Mouse (Mus musculus) left cerebral cortex, adult 8-10 months (tissue): ENCODE measurements around the gene Thsd7a. TPM values are rescaled to one million over a fixed set of nuclear protein-coding genes. Genes with fewer than 3 reads are reported as not detected.

Experiments
- DNase-seq, 2 experiments: peaks; one replicate each; pipeline ENCODE4 v3.0.0; 2022; ENCODE audit warnings: low spot score in 2 of 2
- total RNA-seq, 4 experiments: library from RNA; stranded (reverse); gene quantifications; 2 replicates each; pipeline ENCODE4 v1.2.4; 2022

Thsd7a gene
- total RNA-seq, 4 experiments from 2014 or later = 35.9 to 41.1 (median 38.0) TPM

DNA sequence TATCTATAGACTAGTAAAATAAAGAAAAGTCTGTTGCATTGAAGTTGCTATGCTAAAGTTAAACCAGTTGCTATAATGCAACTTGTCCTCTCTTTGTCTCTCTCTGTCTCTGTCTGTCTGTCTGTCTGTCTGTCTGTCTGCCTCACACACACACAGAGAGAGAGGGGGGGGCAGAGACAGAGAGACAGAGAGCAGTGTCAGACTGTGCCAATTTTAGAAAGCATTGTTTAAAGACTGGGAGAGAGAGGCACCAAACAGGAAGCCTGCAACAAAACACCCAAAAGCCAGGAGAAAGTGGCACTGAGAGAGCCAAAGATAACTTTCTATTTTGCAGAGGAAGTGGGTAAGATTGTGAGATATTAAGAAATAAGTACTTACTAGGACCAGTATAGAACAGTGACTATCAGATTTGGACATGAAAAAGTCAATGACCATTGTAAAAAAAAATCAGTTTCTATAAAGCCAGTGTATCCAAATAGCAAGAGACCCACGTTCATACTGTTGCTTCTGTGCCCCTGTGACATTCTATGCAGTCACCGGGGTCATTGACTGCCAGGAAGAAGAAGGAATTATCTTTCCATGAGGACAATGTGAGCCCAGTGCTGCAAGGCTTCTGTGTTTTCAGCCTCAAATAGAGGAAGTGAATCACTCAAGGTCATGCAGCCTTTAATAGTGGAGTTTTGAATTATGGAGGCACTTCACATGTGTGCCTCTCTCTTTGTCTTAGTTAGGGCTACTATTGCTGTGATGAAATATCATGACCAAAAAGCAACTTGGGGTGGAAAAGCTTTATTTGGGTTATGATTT lies 355.4 kb downstream of the Thsd7a start:
- no peak for DNase-seq

DNA sequence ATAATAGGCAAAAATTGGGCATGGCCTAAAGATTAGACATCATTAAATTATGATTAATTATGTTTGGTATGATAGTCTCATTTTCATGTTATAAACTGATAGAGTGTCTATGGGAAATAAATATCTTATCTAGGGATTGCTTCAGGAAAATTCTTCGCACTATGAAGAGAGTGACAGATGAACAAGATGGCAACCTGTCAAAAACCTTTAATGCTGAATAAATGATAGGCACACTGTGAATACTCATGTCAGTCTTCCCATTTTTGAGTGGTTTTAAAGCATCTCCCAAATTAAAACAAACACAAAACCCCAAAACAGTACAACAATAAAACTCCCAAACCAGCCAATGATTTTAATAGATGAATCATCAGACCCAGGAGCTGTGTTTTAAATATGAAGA lies 362.5 kb downstream of the Thsd7a start:
- DNase-seq = no peak

DNA sequence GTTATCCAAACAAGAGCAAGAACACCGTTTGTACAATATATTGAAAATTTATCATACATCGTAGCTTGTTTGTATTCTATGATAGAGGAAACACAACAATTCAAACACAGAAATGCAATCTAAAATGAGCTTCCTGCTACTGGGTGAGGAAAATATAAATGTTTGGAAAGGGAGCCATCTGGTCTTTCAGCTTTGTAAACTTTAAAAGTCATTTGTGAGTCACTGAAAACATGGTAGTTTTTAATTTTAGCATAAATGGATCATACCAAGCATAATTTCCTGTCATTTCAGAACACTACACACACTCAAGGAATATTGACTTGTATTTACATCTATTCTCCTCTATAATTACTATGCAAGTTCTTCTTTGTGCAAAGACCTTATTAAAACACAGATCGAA lies 363.6 kb downstream of the Thsd7a start:
- DNase-seq = no peak

DNA sequence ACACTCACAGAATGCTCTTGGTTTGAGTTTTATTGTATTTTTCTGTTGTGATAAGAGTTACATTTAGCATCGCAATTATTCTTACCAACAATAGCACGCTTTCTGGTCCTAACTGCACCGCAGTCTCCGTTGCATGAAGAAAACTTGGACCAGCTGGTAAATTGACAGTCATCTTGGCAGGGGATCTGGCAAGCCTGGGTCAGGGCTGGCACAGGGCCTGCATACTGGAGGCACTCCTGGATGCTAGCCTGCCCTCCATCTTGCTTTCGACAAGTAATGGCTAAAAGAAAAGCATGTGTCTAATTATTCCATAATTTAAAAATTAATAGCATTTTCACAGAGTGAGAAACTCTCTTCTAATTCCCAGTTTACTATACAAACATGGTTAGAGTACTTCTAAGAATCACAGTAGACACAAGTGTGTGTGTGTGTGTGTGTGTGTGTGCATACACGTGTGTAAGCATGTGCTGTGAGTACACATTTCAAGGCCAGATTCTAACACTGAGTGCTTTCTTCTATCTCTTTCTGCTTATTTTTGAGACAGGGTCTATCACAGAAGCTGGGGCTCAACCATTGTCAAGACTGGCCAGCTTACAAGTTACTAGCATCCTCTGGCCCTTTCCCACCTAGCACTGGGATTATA lies 368.0 kb downstream of the Thsd7a start:
- peak; percentile 9 to 29 for DNase-seq

DNA sequence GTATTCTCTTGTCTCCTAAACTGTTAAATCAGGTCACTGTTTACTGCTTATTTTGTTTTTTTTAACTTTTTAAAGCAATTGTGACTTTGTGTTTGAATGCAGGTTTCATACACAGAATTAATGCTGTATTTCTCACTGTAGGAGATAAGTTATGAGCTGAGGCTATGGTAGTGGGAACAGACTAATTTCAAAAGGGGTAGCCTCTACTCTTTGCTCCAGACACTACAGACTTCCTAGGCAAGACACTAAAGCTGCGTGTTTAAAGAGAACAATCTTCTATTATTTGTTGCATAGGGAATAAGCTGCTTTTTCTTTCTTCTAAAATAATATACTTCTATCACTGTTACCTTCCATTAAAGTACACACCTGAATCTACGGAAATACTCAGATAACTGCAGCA lies 368.5 kb downstream of the Thsd7a start:
- DNase-seq = no peak

DNA sequence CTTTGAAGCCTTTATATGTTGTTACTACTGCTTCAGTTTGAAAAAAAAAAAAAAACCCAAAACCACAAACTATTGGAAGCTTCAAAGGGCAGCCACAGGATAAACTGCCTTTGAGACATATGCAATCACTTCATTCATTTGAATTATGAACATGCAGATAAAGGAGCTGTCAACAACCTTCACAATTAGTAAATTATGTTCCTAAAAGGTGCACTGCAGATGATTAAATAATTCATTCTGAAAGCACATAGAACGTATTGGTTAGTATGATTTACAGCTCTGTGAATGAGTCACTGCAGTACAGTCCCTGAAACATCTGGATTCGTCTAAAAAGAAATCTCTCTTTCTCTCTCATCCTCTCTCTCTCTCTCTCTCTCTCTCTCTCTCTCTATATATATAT lies 390.5 kb downstream of the Thsd7a start:
- no peak for DNase-seq

DNA sequence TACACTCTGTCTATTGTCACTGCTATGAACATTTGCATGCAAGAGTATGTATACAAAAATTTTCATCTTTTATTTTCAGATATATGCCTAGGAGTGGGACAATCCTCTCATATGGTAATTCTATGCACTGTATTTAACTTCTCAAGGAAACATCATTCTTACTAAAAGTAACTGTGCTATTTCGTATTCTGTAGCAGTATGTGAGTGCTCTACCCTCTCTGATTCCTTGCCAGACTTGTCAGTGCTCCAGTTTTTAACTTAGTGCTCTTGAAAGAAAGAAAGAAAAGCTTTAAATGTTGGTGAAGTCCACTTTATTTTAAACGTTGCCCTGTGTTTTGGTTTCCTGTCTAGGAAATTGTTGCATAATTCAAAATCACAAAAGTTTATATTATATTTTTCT lies 395.6 kb downstream of the Thsd7a start:
- no peak for DNase-seq

DNA sequence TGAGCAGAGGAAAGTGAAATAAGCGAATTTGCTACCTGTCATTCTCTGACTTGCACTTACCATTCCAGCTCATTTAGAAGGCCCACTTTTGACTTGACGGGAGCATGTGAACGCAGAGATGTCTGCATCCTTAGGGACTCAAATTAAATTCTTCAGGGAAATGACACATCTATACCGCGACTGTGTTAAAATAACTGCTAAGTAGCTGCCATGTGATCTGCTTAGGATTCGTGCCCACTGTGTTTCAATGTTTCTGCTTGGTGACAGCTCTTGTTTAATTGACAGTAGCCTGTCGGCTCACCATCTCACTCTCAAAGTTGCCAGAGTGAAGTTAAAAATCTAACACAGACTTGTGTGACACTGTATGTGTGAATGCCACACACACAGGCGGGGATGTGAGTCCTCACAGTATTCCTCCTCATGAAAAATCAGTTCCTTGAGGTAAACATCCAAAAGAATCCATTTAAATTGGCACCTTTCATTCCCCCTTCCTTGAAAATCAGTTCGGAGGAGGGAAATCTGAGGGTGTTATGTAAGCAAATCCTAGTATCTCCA lies 397.0 kb downstream of the Thsd7a start:
- DNase-seq = no peak

DNA sequence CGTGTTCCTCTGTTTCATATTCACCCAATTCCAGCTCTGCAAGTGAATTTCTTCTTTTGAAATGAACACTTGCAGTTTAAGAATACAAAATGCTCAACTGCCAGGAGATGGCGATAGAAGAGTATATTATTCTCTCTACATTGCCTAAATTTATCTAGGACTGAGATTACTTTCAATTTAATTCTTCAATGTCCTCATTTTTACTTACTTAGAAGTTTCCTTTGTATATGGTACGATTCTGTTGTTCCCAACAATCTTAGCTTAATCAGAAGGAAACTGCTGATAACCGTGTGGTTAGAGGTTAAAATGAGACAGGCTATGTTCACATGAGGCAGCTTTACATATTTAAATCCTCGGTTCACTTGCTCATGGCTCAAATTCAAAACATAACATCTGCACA lies 398.5 kb downstream of the Thsd7a start:
- no peak for DNase-seq

DNA sequence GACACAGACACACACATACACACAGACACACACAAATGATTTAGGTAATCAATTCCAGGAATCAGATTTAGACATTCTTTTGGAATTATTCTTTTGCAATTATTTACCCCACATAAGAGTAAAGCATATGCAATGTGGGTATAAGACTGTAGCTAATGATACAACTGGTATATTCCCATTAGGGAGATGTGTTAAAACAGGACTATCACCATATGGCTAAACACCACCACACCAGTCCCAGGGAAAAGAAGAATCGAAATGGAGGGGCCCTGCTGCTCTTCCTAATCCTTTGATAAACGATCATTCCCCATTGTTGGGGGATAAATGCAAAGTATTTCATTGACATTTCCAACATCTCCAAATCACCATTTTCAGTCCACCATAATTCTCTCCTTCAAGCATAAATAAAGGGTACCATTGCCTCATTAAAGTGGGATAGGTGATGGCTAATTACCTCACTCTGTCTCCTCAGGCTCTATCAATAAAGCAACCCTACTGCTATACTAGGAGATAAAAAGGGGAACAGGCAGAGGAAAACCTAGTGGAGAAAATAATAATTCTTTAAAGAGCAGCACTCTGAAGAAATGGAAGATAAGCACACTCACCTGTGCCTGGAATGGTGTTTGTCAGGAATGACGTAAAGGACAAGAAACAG lies 400.0 kb downstream of the Thsd7a start:
- no peak for DNase-seq

DNA sequence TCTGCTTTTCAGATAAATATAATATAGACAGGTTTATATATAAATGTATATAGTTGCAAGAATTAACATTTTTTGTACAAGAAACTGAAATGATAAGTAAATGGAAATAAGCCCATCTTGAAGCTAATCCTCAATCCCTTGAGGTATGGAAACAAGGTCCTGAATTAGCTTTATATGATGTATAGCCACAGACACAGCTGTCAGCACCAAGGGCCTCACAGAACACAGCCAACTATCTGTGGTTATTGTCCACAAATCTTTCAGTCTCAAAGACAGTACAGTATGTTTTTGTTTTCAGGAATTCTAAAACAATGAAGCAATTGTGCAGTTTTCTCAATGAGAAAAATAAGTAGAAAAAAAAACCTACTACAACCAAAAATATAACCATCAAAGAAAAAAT lies 400.5 kb downstream of the Thsd7a start:
- DNase-seq = no peak

DNA sequence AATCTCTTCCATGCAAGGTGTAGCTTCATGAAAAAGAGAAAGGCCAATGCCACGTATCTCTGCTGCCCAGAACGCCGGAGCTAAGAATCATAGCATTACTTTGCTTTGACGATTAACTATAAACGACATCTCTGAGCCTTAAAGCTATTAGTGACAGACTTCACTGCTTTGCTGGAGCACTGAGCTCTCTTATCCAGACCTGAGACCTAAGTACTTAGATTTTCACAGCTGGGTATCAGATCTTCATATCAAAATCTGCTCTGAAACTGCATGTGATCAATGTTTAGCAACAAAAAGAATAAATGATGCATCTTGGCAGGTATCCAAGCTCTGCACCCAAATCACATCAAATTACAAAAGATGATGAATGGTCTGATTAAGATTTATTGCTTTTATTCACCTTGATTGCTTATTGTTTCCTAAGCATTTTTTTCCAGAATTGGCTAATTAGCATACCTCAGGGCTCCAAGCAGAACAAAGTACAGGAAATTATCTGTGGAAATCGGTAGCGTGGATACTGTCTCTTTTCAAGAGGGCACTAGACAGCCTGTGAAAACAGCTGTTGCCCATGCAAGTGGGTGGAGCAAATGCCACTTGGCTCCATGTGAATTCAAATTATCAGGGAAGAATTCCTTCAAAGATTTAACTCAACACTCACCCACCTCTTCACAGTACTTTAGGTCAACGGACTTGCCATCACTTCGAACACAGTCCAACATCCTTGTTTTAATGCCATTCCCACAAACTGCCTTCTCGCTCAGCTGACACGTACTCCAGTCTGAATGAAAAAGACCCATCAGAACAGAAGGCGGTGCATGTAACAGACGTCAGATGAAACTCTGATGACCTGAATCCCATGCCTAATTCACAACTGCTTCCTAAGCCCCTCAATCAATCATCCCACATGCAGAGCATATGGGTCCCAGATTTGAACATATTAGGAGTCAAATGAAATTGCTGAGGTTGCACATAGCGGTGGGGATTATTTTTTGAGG lies 412.3 kb downstream of the Thsd7a start:
- DNase-seq = no peak

DNA sequence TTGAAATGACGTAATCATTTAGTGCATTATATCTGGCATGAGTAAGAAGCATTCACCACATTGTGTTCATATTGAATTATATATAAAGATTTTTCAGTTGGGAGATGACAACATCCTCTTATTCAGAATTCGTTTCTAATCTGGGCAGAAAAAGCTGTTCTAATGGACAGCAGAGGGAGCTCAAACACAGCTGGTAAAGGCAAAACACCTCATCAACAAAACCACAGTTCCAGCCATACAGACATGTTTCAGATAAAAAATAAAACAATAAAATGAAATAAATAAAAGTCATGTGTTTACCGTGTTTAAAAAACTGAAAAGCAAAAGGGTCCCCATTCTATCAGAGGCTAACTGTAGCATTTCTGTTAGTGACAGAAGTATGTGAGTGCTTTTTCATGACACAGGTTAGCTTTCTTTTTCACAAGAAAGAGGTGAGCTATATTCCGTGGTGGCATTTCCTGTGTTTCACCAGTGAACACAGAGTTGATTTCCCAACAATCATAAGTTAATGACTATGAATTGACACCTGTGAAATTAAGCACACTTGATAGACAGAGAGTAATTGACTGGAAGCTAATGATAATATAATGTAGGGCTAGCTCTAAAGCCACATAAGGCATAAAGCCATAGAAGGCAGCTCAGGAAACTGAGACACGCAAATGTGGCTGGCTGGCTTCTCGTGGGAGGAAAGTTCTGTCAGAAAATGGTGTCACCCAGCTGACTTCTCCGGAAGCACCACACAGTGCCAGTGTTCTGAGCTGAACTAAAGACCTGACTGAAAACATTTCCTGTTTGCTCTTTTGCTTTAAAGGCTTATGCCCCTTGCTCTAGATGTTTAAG lies 433.9 kb downstream of the Thsd7a start:
- no peak for DNase-seq

DNA sequence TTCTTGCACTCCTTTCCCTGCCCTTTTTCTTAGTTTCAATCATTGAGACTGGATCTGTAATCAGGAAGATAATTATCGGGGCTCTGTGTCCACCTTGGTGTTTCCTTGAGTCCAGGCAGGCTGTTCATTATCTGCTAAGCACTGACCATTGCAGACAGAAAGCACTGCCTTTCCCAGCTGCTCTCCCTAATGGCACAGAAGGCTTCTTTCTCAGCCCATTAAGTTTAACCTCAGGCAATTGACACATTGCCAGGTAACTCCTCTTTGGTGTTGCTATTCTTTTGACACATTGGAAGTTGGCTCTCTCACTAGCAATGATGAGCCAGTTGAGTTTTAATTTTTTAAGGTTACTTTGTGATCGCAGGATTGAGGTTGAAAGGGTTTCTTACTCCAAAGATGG lies 441.7 kb downstream of the Thsd7a start:
- DNase-seq = no peak

DNA sequence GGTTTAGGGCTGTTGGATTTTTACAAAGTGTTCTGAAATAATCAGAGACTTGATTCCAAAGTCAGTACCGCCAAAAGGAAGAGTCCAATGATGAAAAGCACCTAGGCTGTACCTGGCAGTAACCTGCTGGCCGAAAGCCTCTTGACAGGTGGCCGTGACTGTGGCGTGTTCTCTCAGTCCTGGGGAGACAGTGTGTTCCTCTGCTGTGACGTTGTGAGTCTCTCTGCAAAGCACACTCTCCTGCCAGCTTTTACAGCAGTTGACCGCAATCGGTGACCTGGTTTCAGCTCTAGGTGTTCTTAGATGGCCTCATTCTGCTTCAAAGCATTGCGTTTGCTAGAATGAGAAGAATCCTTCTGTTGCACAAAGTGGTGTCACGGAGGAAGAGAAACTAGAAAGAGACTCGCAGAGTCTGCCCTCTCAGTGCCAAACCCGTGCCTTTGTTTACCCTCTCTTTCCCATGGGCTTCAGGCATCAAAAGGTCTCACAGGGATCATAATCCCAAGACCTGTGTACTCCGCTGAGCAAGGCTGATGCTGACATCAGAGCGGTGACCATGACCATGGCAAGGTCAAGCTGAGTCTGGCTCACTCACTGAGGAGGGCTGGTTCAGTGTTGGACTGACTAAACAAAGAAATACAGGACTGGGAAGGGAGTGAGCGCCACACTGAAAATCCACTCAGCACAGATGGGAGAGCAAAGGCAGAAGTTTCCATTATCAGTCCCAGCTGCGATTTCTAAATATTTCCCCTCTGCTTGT lies 486.4 kb downstream of the Thsd7a start:
- DNase-seq = no peak
